Mouse (Mus musculus): ENCODE measurements around the gene Ccdc30. TPM values are rescaled to one million over a fixed set of nuclear protein-coding genes. Genes with fewer than 3 reads are reported as not detected.

Ccdc30 gene
- polyA plus RNA-seq (2014; fragmentation: Nextera tagmentation; extraction: Ambion mirVana), result 8.7 and 9.2 TPM in 2 replicates

DNA sequence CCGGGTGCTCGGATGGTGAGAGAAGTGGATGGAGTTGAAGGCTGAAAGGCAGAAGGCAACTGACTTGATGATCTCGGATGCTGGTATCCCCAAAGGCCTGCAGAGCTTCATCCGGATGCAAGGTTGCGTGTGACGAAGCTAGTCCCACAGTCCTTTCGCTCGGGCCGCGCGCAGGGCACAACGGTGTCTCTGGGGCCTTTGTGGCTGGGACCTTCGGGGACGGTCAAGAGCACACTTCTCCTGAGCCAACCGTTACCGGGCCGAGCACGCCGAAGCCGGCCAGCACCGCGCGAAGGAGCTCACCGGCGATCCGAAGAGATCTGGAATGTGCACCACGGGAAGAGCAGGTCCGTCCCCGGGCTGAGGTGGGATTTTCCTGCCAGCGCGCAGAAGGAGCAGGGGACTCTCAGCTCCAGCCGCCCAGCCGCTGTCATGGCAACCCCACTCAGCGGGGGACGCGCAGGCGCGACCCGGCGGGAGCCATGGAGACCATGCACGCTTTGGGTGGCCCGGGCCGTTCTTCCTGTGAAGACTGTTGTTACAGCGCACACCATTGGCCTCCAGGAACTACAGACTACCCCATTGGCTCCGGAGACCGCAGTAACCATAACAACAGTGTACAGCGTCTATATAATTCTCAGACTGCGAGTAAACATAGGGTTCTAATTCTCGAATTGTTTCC, at the start of gene Ccdc30:
TSS of gene Ccdc30 (minus strand) at position 450 of the 682 bp plus-strand sequence.
- 0 out of 2 replicates have a peak, but pooled peaks cover 7% of the 10 kb centered on the region for H3K4me1 ChIP-seq (ENCODE audit: control insufficient read depth, insufficient read depth, low read length)
- peak within 1 kb of the TSS; percentile 89 for H3K4me2 ChIP-seq (replicated peaks; ENCODE audit: low read depth, low read length)
- peak within 1 kb of the TSS; percentile 58 for H3K9ac ChIP-seq (ENCODE audit: low read depth, low read length)
- ATAC-seq (ENCODE audit: low FRiP score, low TSS enrichment), result peak; percentile 100
- H3K9me3 ChIP-seq (ENCODE audit: control insufficient read depth, low read length), result no peaks in the 10 kb centered on the region
- peak within 1 kb of the TSS; percentile 37; the same call in 1 of the 2 replicates for H3K27ac ChIP-seq (ENCODE audit: low read depth, low read length)
- no peaks in the 10 kb centered on the region for H3K27me3 ChIP-seq (ENCODE audit: control insufficient read depth, insufficient read depth, low read length)
- no peaks in the 10 kb centered on the region; the same call in 1 of the 2 replicates for H3K36me3 ChIP-seq (ENCODE audit: control insufficient read depth, insufficient read depth, low read length)
- WGBS, result under 1% methylated on average over 49 of the region's 49 CpGs
- peak within 1 kb of the TSS; percentile 64 for H3K4me3 ChIP-seq (ENCODE audit: low read length)

DNA sequence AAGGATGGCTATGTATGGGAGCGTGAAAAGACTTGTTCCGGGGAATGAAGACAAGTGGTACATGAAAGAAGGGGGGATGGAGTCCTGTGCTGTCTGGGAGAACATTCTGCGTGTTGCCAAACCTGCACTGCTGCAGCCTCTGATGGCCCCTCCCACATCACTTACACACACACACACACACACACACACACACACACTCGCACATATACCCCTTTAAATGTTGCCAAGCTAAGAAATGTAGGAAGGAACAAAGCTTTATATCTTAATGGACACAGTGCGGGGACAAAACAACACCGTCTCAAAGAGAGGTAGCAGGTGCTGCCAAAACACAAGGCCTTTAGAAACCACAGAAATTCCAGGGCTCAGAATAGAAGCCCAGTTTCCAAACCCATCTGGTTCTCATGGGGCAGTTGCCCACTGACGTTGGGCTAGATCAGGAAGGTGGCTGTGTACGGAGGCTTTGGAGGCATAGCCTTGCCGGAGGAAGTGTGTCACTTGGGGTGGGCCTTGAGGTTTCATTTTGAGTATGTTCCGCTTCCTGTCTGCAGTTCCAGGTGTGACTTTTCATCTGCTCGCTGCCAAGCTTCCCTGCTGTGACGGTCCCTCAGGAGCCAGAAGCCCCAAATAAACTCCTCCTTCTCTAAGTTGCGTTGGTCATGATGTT, 48.6 kb upstream of the Ccdc30 start:
- peaks cover 13% of the 10 kb centered on the region; the same call in 1 of the 2 replicates for H3K4me1 ChIP-seq (ENCODE audit: control insufficient read depth, insufficient read depth, low read length)
- H3K9me3 ChIP-seq (ENCODE audit: control insufficient read depth, low read length), result no peaks in the 10 kb centered on the region
- no peaks in the 10 kb centered on the region for H3K27me3 ChIP-seq (ENCODE audit: control insufficient read depth, insufficient read depth, low read length)
- H3K4me3 ChIP-seq (ENCODE audit: low read length), result no peak overlapping the region
- H3K4me2 ChIP-seq (replicated peaks; ENCODE audit: low read depth, low read length), result no peak overlapping the region
- H3K9ac ChIP-seq (ENCODE audit: low read depth, low read length), result no peak overlapping the region
- ATAC-seq (ENCODE audit: low FRiP score, low TSS enrichment), result no peak
- H3K36me3 ChIP-seq (ENCODE audit: control insufficient read depth, insufficient read depth, low read length), result no peaks in the 10 kb centered on the region
- no peak overlapping the region for H3K27ac ChIP-seq (ENCODE audit: low read depth, low read length)
- WGBS, result 79% methylated on average over 13 of the region's 13 CpGs

DNA sequence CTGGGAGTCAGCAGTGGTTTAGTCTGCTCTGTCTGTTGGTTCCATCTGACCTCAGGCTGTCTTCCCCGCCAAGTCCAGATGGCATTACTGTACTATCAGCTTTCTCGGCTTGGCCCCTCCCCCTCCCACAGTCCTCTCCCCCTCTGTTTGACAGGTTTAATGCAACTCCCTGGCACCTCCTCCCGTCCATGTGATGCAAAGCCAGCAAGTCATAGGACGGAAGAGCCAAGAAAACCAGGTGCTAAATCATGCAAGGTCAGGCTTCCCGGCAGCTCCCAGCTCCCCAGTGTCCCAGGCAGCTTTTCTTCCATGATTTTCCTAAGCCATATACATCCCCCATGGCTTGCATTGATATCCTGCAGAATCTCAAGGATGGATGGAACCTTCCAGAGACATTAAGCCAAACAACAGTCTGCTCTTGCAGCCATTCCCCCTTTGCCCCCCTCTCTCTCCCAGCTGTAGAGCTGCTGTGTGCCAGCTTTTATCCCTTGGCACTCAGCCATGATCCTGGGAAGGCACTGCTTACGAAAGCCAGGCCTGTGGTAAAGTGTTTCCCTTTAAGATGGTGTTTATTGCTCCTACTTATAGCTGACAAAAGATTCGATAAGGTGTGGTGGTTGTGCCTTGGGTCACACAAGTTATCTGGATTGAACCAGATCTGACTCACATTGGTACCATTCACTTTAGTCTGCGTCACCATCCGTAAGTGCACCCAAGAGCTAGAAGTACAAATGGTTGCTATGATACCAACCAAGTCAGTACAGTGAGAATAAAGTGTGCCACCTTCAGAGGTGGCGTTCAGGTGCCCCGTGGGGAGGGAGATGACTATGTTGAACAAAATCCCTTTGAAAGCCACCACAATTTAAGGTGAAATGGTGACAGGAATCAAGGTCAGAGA, 47.8 kb upstream of the Ccdc30 start:
- no peaks in the 10 kb centered on the region for H3K9me3 ChIP-seq (ENCODE audit: control insufficient read depth, low read length)
- H3K4me1 ChIP-seq (ENCODE audit: control insufficient read depth, insufficient read depth, low read length), result peaks cover 13% of the 10 kb centered on the region; the same call in 1 of the 2 replicates
- ATAC-seq (ENCODE audit: low FRiP score, low TSS enrichment), result peak; percentile 77
- no peak overlapping the region for H3K4me2 ChIP-seq (replicated peaks; ENCODE audit: low read depth, low read length)
- WGBS, result 47% methylated on average over 11 of the region's 11 CpGs
- H3K4me3 ChIP-seq (ENCODE audit: low read length), result no peak overlapping the region
- no peaks in the 10 kb centered on the region for H3K36me3 ChIP-seq (ENCODE audit: control insufficient read depth, insufficient read depth, low read length)
- no peak overlapping the region for H3K9ac ChIP-seq (ENCODE audit: low read depth, low read length)
- no peaks in the 10 kb centered on the region for H3K27me3 ChIP-seq (ENCODE audit: control insufficient read depth, insufficient read depth, low read length)
- H3K27ac ChIP-seq (ENCODE audit: low read depth, low read length), result no peak overlapping the region

DNA sequence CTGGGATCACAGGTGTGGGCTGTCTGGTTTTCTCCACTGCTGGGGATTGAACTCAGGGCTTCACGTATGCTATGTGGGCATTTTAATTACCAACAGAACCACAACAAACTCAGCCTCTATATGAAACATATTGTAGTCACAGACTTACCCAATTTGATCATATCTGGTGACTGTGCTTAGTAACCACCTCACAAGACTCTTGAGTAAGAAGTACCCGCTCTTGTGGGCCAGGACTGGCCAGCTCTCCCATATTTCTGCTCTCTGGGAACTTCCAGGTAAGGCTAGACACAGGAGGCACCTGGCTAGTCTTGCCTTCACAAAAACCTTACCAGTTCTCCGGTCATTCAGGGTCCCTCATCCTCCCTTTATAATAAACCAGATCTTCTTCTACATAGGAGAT, 47.1 kb upstream of the Ccdc30 start:
- Histone ChIP-seq H3K36me3 (ENCODE audit: control insufficient read depth, insufficient read depth, low read length) (no peaks in the 10 kb centered on the region), H3K27ac (ENCODE audit: low read depth, low read length) (no peak overlapping the region), H3K4me1 (ENCODE audit: control insufficient read depth, insufficient read depth, low read length) (peaks cover 13% of the 10 kb centered on the region; the same call in 1 of the 2 replicates), H3K27me3 (ENCODE audit: control insufficient read depth, insufficient read depth, low read length) (no peaks in the 10 kb centered on the region), H3K4me2 (replicated peaks; ENCODE audit: low read depth, low read length) (no peak overlapping the region), H3K9me3 (ENCODE audit: control insufficient read depth, low read length) (no peaks in the 10 kb centered on the region), H3K9ac (ENCODE audit: low read depth, low read length) (no peak overlapping the region), H3K4me3 (ENCODE audit: low read length) (no peak overlapping the region)
- peak; percentile 18; the same call in 1 of the 2 replicates for ATAC-seq (ENCODE audit: low FRiP score, low TSS enrichment)
- 85% methylated on average over 3 of the region's 3 CpGs for WGBS

DNA sequence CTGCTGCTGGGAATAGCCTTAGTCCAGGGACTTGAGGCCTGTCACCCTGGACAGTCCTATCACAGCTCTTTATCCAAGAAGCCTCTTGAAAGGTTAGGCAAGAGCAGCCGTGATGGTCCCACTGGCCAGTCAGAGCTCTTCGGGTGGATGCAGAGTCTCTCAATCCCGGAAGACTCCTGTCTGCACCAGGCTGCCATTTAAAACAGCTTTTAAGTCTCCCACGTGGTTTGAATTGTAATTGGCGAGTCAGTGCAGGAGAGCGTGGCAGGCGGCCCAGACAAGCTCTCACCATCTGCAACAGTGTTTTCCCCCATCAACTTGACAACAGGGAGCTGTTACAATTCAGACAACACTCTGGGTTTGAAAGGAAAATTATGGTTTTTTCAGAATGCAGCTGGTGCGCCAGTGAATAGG, 45.4 kb upstream of the Ccdc30 start:
- Histone ChIP-seq H3K9me3 (ENCODE audit: control insufficient read depth, low read length) (no peaks in the 10 kb centered on the region), H3K36me3 (ENCODE audit: control insufficient read depth, insufficient read depth, low read length) (no peaks in the 10 kb centered on the region), H3K9ac (ENCODE audit: low read depth, low read length) (no peak overlapping the region), H3K4me3 (ENCODE audit: low read length) (no peak overlapping the region), H3K4me1 (ENCODE audit: control insufficient read depth, insufficient read depth, low read length) (peaks cover 13% of the 10 kb centered on the region; the same call in 1 of the 2 replicates), H3K27me3 (ENCODE audit: control insufficient read depth, insufficient read depth, low read length) (no peaks in the 10 kb centered on the region), H3K27ac (ENCODE audit: low read depth, low read length) (no peak overlapping the region), H3K4me2 (replicated peaks; ENCODE audit: low read depth, low read length) (no peak overlapping the region)
- WGBS, result 27% methylated on average over 8 of the region's 8 CpGs
- peak; percentile 62 for ATAC-seq (ENCODE audit: low FRiP score, low TSS enrichment)

DNA sequence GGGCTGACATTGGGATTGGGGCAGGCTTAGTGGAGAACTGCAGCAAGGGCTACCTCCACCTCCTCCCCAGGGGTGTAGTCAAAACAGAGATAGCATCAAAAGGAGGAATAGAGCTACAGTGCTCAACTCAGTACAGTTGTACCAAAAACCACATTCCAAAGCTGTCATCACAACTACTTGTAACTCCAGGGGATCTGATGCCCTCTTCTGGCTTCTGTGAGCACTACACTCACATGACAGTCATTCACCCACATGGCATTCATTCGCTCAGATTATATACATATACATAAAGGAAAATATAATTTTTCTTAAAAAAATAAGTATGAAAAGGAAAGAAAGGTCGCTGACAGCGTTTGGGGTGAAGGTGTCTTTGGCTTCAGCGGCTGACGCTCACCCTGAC, 45.0 kb upstream of the Ccdc30 start:
- 61% methylated on average over 5 of the region's 5 CpGs for WGBS
- H3K27me3 ChIP-seq (ENCODE audit: control insufficient read depth, insufficient read depth, low read length), result no peaks in the 10 kb centered on the region
- no peaks in the 10 kb centered on the region for H3K36me3 ChIP-seq (ENCODE audit: control insufficient read depth, insufficient read depth, low read length)
- ATAC-seq (ENCODE audit: low FRiP score, low TSS enrichment), result no peak
- H3K27ac ChIP-seq (ENCODE audit: low read depth, low read length), result no peak overlapping the region
- H3K4me3 ChIP-seq (ENCODE audit: low read length), result no peak overlapping the region
- no peak overlapping the region for H3K4me2 ChIP-seq (replicated peaks; ENCODE audit: low read depth, low read length)
- H3K4me1 ChIP-seq (ENCODE audit: control insufficient read depth, insufficient read depth, low read length), result peaks cover 13% of the 10 kb centered on the region; the same call in 1 of the 2 replicates
- H3K9ac ChIP-seq (ENCODE audit: low read depth, low read length), result no peak overlapping the region
- H3K9me3 ChIP-seq (ENCODE audit: control insufficient read depth, low read length), result no peaks in the 10 kb centered on the region

DNA sequence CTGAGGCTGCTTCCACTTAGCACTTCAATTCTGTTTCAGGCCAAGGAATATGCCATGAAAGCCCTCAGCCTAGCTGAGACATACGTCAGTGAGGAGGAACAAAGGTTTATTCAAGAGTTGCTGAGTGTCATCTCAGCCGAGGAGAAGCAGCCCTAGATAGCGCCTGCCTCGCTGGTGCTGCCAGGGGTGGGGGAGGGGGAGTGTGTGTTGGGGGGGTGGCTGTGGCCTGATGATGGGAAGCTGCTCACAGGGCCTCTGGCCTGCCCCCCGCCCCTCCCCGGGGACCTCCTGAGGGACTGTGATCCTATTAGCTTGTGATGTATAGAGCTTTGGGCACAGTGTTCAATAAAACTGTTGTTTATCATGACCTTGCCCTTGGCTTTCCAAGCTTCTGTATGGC, 38.2 kb upstream of the Ccdc30 start:
- Histone ChIP-seq H3K4me2 (replicated peaks; ENCODE audit: low read depth, low read length) (no peak overlapping the region), H3K4me1 (ENCODE audit: control insufficient read depth, insufficient read depth, low read length) (peaks cover 4% of the 10 kb centered on the region; the same call in 1 of the 2 replicates), H3K27ac (ENCODE audit: low read depth, low read length) (no peak overlapping the region), H3K36me3 (ENCODE audit: control insufficient read depth, insufficient read depth, low read length) (no peaks in the 10 kb centered on the region), H3K4me3 (ENCODE audit: low read length) (no peak overlapping the region), H3K9ac (ENCODE audit: low read depth, low read length) (no peak overlapping the region), H3K27me3 (ENCODE audit: control insufficient read depth, insufficient read depth, low read length) (no peaks in the 10 kb centered on the region), H3K9me3 (ENCODE audit: control insufficient read depth, low read length) (no peaks in the 10 kb centered on the region)
- WGBS, result 42% methylated on average over 6 of the region's 6 CpGs
- no peak for ATAC-seq (ENCODE audit: low FRiP score, low TSS enrichment)

DNA sequence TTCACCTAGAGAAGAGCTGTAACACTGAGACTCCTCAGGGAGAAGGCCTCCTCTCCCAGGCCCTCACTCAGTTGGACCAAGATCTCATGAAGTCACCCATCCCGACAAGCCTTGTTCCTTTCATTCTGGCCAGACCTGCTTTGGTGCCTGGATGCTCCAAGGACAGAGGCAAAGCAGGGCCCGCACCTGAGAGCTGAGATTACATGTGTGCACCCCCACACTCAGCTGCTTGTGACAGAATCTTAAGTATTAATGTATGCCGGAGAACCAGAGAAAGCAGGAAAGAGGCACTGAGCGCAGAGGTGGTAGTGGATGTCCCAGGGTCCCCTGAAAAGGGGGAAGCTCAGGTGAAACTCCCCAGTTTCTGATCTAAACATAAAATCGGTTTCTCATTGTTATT, 37.8 kb upstream of the Ccdc30 start:
- H3K4me2 ChIP-seq (replicated peaks; ENCODE audit: low read depth, low read length), result no peak overlapping the region
- H3K9me3 ChIP-seq (ENCODE audit: control insufficient read depth, low read length), result no peaks in the 10 kb centered on the region
- no peak overlapping the region for H3K27ac ChIP-seq (ENCODE audit: low read depth, low read length)
- WGBS, result 74% methylated on average over 5 of the region's 5 CpGs
- peaks cover 4% of the 10 kb centered on the region; the same call in 1 of the 2 replicates for H3K4me1 ChIP-seq (ENCODE audit: control insufficient read depth, insufficient read depth, low read length)
- ATAC-seq (ENCODE audit: low FRiP score, low TSS enrichment), result no peak
- no peak overlapping the region for H3K4me3 ChIP-seq (ENCODE audit: low read length)
- no peaks in the 10 kb centered on the region for H3K27me3 ChIP-seq (ENCODE audit: control insufficient read depth, insufficient read depth, low read length)
- no peaks in the 10 kb centered on the region for H3K36me3 ChIP-seq (ENCODE audit: control insufficient read depth, insufficient read depth, low read length)
- H3K9ac ChIP-seq (ENCODE audit: low read depth, low read length), result no peak overlapping the region
